Mouse (Mus musculus) CH12F3 (cell line): ENCODE results near the gene Tnni3.

Source experiments
- in situ Hi-C: fragments of 300-500 bp; cut with MboI; formaldehyde crosslinking; loops from 2 replicates; pipeline ENCODE4 v1.14.3; 2020; ENCODE audit warnings: low sequenced_read_pairs

Gene Tnni3

GRCm38 (mm10) chr7:4499034-4499433, 25.0 kb downstream of the Tnni3 start:
- in situ Hi-C loops, result no loop called here

GRCm38 (mm10) chr7:4498251-4498650, 25.8 kb downstream of the Tnni3 start:
- in situ Hi-C loops, result no loop called here

- in situ Hi-C loops, result no loop called here
Measured at GRCm38 (mm10) chr7:4497271-4497903, 26.6 kb downstream of the Tnni3 start.

- in situ Hi-C loops, result no loop called here
Measured at GRCm38 (mm10) chr7:4496468-4496867, 27.6 kb downstream of the Tnni3 start.

GRCm38 (mm10) chr7:4493991-4494390, 30.0 kb downstream of the Tnni3 start:
- in situ Hi-C loops, result no loop called here

GRCm38 (mm10) chr7:4492284-4493224, 31.5 kb downstream of the Tnni3 start:
- in situ Hi-C loops, result no loop called here

GRCm38 (mm10) chr7:4491308-4491707, 32.7 kb downstream of the Tnni3 start:
- in situ Hi-C loops, result no loop called here

GRCm38 (mm10) chr7:4482281-4482680, 41.7 kb downstream of the Tnni3 start:
- in situ Hi-C loops, result no loop called here

GRCm38 (mm10) chr7:4479674-4480073, 44.4 kb downstream of the Tnni3 start:
- in situ Hi-C loops, result no loop called here

- in situ Hi-C loops, result no loop called here
Measured at GRCm38 (mm10) chr7:4478796-4479291, 45.2 kb downstream of the Tnni3 start.

GRCm38 (mm10) chr7:4478021-4478795, 45.8 kb downstream of the Tnni3 start:
- in situ Hi-C loops, result no loop called here

- in situ Hi-C loops, result no loop called here
Measured at GRCm38 (mm10) chr7:4473940-4474339, 50.1 kb downstream of the Tnni3 start.

- in situ Hi-C loops, result no loop called here
Measured at GRCm38 (mm10) chr7:4471179-4471555, 52.9 kb downstream of the Tnni3 start.

GRCm38 (mm10) chr7:4470275-4471178, 53.5 kb downstream of the Tnni3 start:
- in situ Hi-C loops, result no loop called here
